ENCODE assay signal across 44 mouse cellular contexts in genomic region chr4:150950972-150951371, GRCm38 (mm10). TPM values are rescaled to one million over a fixed set of nuclear protein-coding genes. Genes with fewer than 3 reads are reported as not detected.
"Had no signal": no experiment of that assay in that cellular context is flagged by ENCODE, and none has a peak within 500 bp of the region (broad histone marks: within the 10 kb centered on the region; RNA-seq: fewer than 3 reads in every experiment).

No protein-coding gene starts in this region.

- H3K4me1 ChIP-seq: heart, embryonic 13.5 days; heart, embryonic 15.5 days; hindbrain, embryonic 13.5 days; hindbrain, embryonic 15.5 days; limb, embryonic 13.5 days; limb, embryonic 15.5 days; liver, embryonic 12.5 days had no signal

- H3K9ac ChIP-seq: heart, embryonic 13.5 days; heart, embryonic 15.5 days; hindbrain, embryonic 13.5 days; hindbrain, embryonic 15.5 days; limb, embryonic 13.5 days; limb, embryonic 15.5 days; liver, embryonic 12.5 days; liver, embryonic 14.5 days had no signal

- ATAC-seq: hindbrain, postnatal 0 days; intestine, embryonic 16.5 days; liver, embryonic 12.5 days had no signal

- H3K9me3 ChIP-seq: heart, embryonic 13.5 days; heart, embryonic 15.5 days; hindbrain, embryonic 13.5 days; hindbrain, embryonic 15.5 days; limb, embryonic 13.5 days; limb, embryonic 15.5 days; liver, embryonic 12.5 days had no signal

- H3K27ac ChIP-seq: heart, adult 2 months; heart, embryonic 13.5 days; heart, embryonic 15.5 days; hindbrain, embryonic 13.5 days; hindbrain, embryonic 15.5 days; hindbrain, postnatal 0 days; limb, embryonic 13.5 days; limb, embryonic 15.5 days; liver, embryonic 12.5 days; liver, embryonic 14.5 days had no signal

- H3K36me3 ChIP-seq: heart, embryonic 13.5 days; heart, embryonic 15.5 days; hindbrain, embryonic 13.5 days; hindbrain, embryonic 15.5 days; limb, embryonic 13.5 days; limb, embryonic 15.5 days; liver, embryonic 12.5 days had no signal

- H3K4me2 ChIP-seq: heart, embryonic 11.5 days; heart, embryonic 13.5 days; heart, embryonic 15.5 days; hindbrain, embryonic 13.5 days; hindbrain, embryonic 15.5 days; limb, embryonic 13.5 days; limb, embryonic 15.5 days; liver, embryonic 12.5 days had no signal

- DNase-seq: gastrocnemius, postnatal 14 days; gastrocnemius, postnatal 36 days; heart, adult 11 months; heart, adult 2 months; heart, postnatal 14 days; heart, postnatal 36 days; kidney, adult 11 months; kidney, adult 2 months; kidney, postnatal 10 days; kidney, postnatal 25 days; kidney, postnatal 4 days; layer of hippocampus, adult 9-11 months; layer of hippocampus, postnatal 36 days; left cerebral cortex, postnatal 4 days had no signal

- H3K4me3 ChIP-seq: heart, adult 2 months; heart, embryonic 13.5 days; heart, embryonic 15.5 days; hindbrain, embryonic 13.5 days; hindbrain, embryonic 15.5 days; limb, embryonic 13.5 days; limb, embryonic 15.5 days; liver, embryonic 12.5 days had no signal

- H3K27me3 ChIP-seq: heart, embryonic 13.5 days; heart, embryonic 15.5 days; hindbrain, embryonic 13.5 days; hindbrain, embryonic 15.5 days; limb, embryonic 13.5 days; limb, embryonic 15.5 days had no signal

RNA-seq across cellular contexts. Expression of gene Tnfrsf9, which starts 36.6 kb away (rescaled TPM):
- total RNA-seq: hematopoietic stem cell, adult 5-6 weeks had no signal
- polyA plus RNA-seq: hindbrain, embryonic 11.5 days had no signal

RNA-seq across cellular contexts. Expression of gene Uts2, which starts 45.9 kb away (rescaled TPM):
- total RNA-seq: gastrocnemius, adult 18-20 months; gastrocnemius, adult 8-10 months; gastrocnemius, postnatal 14 days; gastrocnemius, postnatal 36 days; heart, adult 2 months; heart, postnatal 14 days; heart, postnatal 36 days; hematopoietic stem cell, adult 5-6 weeks; hindbrain, postnatal 0 days; layer of hippocampus, adult 18-20 months; layer of hippocampus, adult 8-10 months; layer of hippocampus, postnatal 14 days; layer of hippocampus, postnatal 36 days; left cerebral cortex, adult 18-20 months; left cerebral cortex, adult 8-10 months; left cerebral cortex, postnatal 10 days; left cerebral cortex, postnatal 25 days; left cerebral cortex, postnatal 4 days; liver, adult 2 months had no signal
- polyA plus RNA-seq: gonadal fat pad, adult 2 months; heart, adult 2 months; heart, embryonic 11.5 days; heart, embryonic 13.5 days; heart, embryonic 15.5 days; heart, postnatal 0 days; hindbrain, embryonic 11.5 days; hindbrain, embryonic 13.5 days; intestine, embryonic 14.5 days; intestine, embryonic 16.5 days; kidney, adult 2 months; kidney, embryonic 14.5 days; kidney, embryonic 16.5 days; limb, embryonic 11.5 days; limb, embryonic 13.5 days; limb, embryonic 15.5 days; liver, adult 2 months; liver, embryonic 12.5 days; liver, embryonic 14.5 days; liver, embryonic 16.5 days had no signal
